Mouse (Mus musculus) ovary, postnatal 14 days (tissue): ENCODE results near the gene Lyst.
"Not testable (repeated sequence)": the region's sequence is repeated elsewhere in the genome, so short reads cannot be mapped to it uniquely, and the experiment has no call there.

Experiments used
- DNase-seq: peaks from one replicate; pipeline ENCODE4 v3.0.0; 2022; ENCODE audit warnings: low spot score

The Lyst gene

DNA sequence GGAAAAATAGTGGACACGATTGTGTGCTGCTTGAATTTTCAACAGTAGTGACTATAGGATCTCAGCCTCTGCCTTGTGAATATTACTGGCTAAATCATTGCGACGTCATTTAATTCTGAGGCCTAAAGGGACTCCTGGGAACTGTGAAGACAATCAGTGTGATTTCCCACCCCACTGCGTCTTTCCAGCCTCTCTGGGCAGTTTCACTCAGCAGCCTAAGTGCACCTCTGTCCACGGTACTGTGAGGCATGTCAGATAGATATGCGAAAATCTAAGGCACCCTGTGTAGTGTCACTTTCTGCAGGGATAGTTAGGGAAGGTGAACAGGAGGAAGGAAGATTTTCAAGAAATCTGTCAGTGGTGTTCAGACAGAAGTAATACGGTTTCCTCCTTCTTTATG lies 193.1 kb downstream of the Lyst start:
- DNase-seq = no peak

DNA sequence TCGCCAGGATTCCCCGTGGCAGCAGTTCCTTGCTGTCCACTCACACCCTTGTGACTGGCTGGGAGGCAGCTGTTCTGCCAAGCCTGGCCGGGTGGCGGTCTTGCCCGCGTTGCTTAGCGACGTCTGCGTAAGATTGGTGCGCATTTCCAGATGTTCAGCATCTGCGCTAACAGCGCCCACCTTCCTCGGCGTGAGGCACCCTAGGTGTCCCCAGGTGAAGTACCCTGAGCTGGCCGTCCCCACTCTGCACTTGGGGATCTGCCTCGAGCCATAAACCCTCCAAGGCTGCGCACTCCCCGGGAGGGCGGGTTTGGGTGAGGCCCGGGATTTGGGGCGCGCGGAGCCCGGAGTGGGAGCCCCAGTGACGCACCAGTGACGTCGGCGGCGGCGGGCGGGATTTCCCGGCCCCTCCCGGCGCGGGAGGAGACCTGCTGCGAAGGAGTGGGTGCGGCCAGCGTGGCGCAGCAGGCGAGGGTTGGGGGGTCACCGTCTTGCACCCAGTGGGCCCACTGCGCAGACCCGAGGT lies 193.8 kb downstream of the Lyst start, which contains the start of gene Gng4:
Gene Gng4, plus strand, starts transcription at position 166 of the 526 bp plus-strand sequence.
- peak; percentile 15 for DNase-seq

DNA sequence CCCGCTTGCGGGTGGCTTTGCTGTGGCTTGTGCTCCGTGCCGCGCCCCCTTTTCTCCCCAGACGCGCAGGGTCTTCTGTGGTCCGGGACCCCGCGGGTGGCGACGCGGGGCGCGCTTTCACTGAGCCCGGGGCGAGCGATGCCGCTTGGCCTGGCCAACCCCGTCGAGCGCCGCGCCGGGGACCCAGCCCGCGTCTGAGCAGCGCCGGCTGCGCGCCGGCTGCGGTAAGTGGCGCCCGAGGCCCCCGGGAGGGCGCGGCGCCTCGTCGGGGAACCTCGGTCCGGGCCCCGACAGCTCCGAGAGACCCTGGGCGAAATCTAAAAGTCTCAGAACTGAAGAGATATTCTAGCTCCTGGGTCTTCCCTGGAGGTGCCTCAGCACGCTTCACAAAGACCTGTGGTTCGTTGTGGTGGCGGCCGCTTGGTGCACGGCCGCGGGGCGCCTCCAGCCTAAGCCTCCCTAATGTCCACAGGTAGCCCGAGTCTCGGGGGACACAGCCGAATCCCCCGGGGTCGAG lies 194.3 kb downstream of the Lyst start:
- DNase-seq = no peak

DNA sequence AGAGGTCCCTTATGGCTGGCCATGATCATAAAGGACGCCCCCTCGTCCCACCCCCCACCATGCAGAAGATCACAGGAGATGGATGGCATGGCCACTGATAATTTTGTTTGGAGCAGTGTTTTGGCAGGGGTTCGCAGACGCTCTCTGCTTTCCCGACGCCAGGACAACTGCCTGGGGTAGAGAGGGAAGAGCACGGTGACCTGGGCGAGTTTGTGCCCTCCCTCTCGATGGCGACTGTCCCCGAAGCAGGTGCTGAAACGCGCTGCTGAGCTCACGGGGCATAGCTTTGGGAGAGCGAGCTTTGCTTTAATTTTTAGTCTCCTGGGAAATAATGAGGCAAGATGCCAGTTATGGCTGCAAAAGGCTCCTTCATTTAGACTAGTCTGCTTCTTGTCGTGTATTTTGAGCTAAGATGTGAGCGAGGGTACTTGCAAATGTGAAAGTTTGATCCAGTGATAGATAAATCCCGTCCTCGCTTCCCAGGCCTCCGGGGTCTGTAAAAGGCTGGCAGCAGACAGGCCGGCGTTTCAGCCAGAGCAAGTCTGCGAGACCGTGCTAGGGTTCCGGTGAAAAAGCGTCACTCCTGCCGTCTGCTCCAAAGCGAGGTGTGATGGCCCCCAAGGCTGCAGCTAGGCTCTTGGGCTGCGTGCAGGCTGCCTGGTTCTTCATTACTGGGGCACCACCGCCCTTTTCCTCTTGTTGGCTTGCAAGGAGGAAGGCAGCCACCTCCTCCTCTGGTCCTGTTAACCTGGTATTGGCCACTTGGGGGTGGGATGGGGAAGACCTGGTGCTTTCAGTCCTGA lies 195.0 kb downstream of the Lyst start:
- no peak for DNase-seq

DNA sequence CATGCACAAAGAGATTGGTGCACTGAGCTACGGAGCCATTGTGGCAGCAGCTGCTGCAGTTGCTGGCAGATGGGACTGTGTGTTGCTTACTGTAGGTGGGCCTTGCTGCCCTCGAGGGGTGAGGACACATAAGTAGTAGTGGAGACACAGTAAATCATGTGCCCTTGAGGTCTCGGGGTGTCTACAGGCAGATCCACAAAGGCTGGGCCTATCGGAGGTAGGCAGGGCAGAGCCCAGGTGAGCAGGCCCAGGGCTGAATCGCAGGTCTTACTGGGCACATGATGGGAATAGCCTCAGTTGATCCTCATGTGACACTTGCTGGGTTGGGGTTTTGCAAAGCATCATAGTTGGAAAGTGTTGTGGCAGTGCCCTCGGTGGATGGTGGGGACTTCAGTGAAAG lies 196.8 kb downstream of the Lyst start:
- DNase-seq = no peak

DNA sequence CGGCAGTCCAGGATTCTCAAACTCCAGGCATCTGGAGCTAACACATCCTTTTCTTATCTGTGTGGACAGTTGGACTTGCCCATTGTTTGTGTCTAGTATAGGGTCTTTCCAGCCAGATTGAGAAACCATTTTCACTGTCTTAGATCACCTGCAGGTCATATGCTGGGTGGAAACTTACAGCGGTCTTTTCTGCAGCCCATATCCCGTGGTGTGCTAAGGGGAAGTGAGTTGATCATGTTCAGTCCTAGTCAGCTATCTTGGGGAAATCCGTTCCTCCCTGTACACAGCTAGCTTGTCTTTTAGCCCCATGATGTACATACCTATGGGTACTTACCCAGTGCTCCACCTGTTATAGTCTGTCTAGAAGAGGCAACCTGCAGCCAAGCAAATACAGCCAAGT lies 197.9 kb downstream of the Lyst start:
- no peak for DNase-seq

DNA sequence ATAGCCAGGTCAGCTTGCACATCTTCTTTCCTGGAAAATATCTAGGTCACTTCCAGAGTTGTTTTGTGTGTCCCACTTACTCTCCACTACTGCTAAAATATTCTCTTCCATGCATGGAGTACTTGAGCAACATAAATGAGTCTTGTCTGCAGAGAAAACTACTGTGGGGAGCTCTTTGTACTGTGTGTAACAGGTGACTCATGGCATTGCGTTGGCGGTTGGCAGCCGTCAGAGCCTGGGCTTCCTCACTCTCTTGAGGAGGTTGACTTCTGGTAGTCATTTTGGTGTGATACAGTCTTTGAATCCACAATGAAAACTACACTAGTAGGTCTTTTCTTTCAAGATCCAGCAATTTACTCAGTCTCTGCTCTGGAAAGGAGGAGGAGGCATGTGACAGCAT lies 201.8 kb downstream of the Lyst start:
- DNase-seq = no peak

DNA sequence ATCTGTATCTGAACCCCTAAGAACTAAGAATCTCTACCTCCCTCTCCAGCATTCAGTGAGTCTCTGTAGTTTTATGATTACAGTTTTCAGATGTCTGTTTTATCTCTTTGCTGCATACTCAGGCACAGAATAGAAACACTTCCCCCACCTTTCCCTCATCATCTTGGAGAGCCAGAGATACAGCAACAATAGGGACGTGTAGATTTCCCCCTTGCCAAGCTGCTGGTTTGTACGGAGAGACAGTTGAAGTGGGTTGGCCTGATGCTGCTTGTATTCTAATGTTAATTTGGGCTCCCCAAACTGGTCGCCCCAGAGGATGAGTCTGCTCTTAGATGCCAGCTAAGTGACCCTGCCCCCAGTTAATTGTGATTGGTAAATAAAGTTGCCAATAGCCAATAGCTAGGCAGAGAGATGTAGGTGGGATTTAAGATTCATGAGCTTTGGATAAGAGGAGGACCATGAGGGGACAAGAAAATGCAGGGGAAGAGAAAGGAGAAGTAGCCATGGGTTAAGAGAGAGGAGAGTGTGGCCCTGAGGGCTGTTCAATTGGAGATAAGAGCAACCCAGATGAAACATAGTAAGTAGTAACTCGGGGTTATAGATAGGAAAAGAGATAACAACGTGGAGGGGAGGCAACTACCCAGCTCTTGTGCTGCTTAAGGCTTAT lies 205.1 kb downstream of the Lyst start:
- DNase-seq = no peak

DNA sequence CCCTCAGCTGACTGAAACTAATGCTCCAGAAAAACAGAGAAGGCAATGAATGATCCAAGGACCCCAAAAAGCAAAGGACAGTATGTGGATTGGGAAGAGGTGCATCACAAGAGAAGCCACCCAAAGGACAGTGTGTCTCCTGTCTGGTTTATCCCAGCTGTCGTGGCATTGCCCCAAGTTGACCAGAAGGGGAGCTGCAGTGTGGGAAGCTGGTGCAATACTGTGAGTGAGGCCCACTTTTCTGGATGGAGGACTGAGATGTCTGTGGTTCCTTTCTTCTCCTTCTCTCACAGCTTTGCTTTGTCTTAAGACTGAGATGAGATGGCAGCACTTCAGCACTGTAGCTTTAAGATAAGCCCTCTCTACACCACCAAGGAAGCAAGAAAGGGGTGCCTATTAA lies 205.9 kb downstream of the Lyst start:
- DNase-seq = no peak

DNA sequence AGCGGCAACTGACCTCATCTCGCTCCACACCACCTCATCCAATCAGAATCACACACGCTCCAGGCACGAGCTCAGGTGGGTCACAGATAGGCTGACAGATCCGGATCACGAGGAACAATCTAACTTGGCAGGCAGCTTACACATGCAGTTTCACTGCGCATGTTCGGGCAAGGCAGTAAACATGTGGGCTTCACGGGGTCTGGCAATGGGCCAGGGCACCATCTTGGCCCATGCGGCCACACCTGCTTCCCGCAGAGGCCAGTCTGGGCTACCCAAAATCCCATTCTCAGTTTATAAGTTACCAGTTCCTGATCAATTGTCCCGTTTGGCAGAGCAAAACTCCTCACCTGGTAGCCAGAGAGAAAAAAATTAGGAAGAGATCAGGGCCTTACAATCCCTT lies 207.6 kb downstream of the Lyst start:
- not testable (repeated sequence) for DNase-seq

DNA sequence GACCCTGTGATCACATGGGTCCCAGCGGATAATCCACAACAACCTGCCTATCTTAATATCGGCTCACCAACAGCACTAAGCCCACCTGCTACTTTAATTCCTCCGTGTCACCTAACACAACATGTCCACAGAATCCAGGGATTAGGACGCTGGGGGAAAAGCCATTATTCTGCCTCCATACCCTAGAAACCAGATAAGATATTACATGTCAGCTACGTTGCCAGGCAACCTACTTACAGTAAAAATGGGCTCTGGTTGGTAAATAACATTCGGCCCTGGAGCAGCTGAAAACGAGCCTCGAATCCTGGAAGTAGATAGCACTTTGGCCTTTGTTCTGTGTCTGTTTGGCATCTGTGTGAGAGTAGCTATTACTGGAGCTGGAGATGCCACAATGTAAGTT lies 208.6 kb downstream of the Lyst start:
- no peak for DNase-seq

DNA sequence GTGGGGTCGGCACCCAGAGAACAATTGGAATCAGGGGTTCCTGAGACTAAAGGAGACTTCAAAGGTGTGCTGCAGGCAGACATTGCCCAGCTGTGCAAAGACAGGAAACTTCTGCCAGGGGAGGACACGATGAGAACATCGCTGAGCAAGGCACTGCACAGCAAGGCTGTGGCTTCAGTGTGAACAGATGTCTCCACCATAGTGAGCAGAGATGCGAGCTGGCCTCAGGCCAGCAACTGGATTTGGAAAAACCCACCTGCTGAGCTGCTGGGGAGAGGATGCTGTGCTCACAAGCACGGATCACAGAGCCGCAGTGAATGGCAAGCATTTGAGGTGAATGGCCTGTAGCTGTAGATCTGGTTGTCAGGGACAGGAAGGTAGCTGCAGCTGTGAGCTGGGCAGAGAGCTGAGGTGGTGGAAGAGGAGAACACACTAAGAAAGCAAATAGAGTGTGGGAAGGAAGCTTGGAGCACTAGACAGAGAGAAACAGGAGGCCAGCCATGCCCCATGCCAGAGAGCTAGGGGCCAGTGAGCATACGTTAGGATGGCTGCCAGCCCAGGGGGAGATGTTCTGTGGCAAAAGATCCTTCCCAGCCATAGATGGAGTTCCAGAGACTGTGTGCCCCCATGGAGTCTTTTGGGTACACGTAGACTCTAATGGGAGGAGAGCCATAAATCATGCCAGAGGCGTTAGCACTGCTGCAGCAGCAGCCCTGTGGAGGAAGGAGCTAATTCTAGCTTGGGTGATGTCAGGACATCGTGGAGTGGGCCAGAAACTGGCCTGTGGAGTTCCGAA lies 218.3 kb downstream of the Lyst start:
- no peak for DNase-seq

DNA sequence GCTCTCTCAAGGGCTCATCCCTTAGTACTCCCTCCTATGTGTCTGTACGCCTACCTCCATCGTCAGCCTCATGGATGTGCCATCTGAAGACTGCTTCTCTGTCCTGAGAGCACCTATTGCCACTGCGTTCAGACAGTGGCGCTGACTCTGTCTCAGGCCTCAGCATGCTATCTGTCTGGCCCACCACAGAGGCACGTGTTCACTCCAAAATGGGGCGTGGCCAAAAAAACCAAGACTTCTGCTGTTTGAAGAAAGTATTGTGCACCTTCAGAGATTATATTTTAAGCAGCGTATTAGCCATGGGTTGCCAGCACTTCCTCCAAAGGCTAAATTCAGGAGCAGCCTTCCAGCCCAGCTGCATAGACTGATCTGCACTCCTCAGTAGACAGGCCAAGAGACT lies 220.7 kb downstream of the Lyst start:
- no peak for DNase-seq

DNA sequence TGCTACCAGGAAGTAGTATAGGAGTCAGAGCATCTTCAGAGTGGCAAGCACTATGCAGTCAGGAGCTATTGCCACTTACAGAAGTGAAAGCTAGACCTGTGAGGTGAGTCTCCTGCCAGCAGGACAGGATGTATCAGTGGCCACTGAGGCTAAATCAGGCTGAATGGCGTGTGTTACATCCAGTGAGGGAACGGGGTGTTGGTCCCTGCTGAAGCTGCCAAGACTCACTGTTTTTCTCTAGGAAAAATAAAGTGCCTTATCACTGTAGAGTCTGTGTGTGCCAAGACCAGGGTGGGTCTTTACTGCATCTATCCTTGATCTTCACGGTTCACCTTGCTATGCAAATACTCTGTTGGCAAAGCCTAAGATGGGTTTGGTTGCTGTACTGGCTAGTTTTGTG lies 228.5 kb downstream of the Lyst start:
- DNase-seq = no peak

DNA sequence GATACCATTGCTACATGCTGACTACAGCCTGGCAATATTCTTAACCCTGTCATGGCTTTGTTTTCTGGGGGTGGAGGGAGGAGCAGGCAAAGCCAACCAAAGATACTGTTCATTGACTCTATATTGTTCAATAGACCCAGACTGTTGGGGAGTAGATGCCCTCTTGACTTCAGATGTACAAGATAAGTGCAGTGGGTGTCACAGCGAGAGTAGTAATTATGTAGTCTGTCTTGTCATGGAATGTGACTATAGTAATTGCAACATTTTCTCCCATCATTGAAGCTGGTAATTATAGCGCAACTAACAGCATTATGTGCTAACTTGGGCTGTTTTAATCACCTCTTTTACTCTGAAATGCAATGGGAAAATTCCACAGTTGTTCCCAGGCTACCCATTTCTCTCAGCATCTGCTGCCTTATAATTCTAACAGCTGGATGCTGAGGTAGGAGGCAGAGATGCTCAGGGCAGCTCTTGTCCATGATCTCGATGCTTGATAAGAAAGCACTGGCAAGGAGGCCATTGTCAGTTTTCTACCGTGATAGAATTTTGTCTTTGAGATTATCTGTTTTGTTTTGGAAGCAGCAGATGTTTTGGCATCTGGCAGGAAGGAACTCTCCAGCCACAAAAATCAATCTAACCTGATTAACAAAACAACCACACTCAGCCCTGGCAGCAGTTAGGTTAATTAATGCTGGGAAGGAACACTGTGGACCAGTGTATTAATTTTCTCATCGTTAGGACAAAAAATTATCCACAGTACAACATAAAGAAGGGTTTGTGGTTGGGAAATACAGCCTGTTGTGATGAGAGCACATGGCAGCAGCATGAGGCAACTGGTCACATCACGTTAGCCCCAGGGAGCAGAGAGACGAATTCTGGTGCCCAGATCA lies 230.3 kb downstream of the Lyst start:
- no peak for DNase-seq

DNA sequence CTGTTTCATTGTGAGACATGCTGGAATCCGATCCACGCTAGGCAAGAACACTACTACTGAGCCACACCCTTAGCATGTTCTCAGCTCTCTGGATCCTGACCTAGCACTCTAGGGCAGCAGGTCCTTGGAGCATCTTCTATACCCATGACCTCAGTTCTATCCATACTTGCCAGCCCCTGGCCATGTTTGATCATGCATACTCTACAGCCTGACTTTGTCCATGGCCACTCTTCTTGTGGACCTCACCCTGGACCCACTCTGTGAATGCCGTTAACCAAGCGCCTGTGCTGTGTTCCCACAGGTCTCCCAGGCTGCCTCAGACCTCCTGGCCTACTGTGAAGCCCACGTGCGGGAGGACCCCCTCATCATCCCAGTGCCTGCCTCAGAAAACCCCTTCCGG lies 234.7 kb downstream of the Lyst start:
- DNase-seq = no peak

DNA sequence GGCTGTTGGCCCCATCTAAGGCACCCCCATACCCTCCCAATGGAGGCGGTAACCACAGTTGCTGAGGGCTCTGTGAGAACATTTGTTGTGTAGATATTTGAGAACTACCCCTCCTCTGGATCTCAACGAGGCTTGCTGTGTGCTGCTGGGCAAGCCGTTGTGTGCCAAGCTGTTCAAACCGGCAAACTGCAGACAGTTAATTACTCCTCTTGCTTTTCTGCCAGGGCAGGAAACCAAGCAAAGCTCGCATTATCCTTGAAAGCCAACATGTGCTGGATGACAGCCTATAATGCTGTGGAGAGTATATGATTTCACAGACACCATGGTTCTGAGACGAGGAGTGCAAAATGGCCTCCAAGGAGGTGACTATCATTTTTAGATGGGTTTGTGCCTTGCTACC lies 236.3 kb downstream of the Lyst start:
- no peak for DNase-seq

DNA sequence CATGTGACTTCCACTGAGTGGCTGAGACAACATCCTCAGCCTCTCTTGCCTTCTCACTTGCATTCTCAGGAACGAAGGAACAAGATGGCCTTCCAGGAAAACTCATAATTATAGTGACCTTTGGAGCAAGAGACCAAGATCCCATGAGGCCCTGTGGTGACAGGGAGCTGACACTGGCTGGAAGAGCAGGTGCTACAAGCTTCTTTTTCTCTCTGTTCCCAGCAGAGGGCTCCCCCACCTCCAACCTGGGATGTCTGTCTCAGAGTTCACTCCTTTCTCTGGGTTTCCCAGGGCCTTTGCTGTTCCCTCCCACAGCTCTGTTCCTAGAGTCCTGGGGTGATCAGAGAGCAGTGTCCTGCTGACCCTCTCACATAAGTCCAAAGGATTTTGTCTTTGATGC lies 237.9 kb downstream of the Lyst start:
- no peak for DNase-seq
